Mouse (Mus musculus) R1 (cell line): ENCODE measurements around the gene Hcn2.

ENCODE experiments used
- DNase-seq: peaks from one replicate; pipeline ENCODE4 v3.0.0-alpha.2; 2018; ENCODE audit warnings: low read depth, low spot score

Hcn2 gene

DNA sequence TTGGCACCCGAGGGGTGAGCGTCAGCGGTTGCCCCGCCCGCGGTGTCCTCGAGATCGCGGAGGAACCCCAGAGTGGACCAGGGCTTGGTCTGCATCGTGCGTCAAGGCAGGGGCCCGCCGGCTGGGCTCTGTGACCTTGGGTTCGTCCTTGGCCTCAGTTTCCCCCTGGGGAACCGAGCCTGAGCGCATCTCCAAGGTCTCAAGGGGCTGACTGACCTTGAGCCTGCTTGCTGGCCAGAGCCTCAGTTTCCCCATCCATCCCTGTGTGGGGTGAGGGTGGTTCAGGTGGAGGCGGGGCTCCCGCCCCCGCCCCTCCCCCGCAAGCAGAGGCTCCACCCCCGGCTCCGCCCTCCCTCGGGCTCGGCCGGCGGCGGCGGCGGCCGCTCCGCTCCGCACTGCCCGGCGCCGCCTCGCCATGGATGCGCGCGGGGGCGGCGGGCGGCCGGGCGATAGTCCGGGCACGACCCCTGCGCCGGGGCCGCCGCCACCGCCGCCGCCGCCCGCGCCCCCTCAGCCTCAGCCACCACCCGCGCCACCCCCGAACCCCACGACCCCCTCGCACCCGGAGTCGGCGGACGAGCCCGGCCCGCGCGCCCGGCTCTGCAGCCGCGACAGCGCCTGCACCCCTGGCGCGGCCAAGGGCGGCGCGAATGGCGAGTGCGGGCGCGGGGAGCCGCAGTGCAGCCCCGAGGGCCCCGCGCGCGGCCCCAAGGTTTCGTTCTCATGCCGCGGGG, at the start of gene Hcn2:
Hcn2 (plus strand) TSS at position 381 of the 734 bp plus-strand sequence.
- no peak for DNase-seq

DNA sequence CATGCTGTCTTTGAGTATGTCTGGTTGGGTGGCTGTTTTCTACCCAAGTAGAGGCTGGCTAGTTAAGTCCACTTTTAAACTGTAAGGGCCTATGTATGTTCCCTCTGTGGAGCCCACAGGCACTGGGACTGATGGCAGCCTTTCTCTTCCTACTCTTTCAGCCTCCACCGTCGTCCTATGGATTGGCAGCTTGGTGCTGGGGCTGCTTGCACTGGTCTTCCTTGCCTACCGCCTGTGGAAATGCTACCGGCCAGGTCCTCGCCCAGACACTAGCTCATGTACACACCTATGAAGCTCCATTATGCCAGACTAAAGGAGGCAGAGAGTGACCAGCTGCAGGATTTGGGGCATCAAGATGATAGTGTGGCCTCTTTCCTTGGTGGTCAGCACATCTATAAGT, 48.4 kb upstream of the Hcn2 start:
- DNase-seq, result no peak

DNA sequence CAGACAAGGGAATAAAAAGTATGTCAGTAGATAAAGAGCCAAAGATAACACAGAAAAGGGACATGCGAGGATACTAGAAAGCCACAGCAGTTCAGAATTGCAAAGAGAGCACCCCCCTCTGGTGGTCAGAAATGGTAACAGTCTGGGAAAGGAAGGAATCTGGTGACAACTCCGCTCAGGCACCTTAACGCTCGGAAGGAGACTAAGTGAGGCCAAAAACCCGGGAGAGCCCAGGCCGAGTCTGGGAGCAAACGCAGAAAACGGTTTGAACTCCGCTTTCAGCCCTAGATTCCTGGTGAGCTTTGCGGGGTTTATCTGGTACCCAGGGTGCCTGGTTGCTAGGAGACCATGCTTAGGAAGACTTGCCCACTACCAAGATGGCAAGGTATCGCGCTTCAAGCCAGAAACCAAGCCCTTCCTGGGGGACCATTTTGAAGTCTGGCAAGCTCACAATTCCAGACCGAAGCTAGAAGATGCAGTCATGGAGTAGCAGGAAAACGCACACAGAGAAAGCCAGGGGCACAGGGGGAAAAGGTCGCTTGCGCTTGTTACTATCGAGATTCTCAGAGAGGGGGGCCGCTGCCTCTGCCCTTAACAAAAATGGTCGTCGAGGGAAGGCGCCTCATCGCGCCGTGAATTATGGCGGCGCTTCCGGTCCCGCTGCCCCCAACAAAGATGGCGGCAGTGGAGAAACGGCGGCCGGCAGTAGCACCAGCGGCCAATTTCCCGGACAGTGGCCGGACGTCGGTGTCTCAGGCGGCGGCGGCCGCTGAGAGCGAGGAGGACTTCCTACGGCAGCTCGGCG, 47.5 kb upstream of the Hcn2 start, which contains the start of gene Tpgs1:
Tpgs1 (plus strand) TSS at position 599 of the 805 bp plus-strand sequence.
- DNase-seq, result peak; percentile 95

DNA sequence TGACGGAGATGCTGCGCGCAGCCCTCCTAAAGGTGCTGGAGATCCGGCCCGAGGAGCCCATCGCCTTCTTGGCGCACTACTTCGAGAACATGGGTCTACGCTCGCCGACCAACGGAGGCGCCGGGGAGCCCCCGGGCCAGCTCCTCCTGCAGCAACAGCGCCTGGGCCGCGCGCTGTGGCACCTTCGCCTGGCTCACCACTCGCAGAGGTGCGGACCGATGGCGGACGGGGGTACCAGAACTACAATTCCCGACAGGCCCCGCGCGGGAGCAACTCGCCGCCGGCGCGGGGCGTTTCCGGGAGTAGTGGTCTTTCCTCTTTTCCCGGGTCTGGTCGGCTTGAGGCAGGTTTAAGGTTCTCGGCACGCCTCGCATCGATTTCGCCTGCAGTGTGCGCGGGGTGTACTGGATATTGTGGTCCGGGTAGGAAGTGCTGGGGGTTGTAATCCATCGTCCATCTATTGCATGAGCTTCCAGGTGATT, 46.8 kb upstream of the Hcn2 start:
- peak; percentile 91 for DNase-seq

DNA sequence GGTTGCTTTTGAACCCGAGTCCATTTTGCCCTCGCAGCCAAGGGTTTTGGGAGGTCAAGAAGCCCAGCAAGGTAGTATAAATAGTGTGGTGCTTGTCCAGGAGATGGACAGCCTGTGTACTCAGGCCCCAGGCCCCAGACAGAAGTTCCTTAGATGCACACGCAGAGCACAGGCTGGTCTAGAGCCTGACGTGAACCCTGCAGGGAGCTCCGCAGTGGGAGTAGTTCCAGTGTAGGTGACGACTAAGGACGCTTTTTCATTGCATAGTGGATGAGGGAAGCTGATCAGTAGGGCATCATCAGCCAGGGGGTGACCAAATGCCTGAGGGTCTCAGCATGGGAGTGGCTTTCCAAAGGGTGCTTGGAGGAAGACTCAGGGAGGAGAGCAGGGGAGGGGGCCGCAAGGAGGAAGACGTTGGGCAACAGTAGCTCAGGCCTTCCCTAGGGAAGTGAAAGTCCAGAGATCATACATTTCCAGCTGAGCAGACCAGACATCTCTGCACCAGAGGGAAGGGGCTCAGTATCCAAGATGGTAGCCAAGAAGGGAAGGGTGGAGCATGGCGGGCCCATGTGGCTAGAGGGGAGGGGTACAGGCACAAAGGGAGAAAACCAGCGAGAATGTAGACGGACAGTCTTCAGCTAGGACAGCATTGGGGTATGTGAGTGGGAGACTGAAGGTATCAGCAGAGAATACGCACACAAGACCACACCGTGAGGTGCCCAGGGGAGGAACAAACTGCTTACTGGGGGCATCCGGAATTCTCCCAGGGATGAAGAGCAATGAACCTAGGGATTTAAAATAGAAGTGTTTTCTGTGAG, 46.2 kb upstream of the Hcn2 start:
- peak; percentile 62 for DNase-seq

DNA sequence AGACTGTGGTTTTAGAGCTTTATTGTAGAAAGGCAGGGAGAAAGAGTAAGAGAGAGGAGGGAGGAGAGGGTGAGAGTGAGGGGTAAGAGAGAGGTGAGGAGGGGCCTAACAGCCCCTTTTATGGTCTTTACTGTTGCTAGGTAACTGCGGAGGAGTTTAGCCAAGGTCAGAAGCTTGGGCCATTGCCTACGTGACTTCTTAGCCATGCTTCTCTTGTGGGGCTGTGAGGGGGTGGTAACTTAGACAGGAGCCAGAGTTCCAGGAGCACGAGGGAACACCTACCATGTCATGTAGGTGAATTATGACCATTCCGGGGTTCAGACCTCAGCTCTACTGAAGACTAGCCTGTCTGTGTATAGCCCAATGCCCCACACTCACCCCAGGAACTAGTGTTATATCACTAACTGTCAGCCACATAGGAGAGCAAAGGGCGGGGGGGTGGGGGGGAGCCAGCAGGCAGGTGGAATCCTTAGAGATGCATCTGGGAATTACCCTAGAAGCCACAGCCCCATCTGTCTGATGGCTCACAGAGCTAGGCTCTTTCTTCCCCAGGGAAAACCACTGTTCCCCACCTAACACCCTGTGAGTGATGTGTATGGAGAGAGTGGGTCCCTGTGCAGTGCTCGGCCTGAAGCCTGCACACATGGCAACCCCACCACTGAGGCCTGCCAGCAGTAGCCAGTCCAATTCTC, 44.9 kb upstream of the Hcn2 start:
- peak; percentile 69 for DNase-seq

- DNase-seq, result peak; percentile 63
Observed at GRCm38 (mm10) chr10:79672088-79672455, 44.4 kb upstream of the Hcn2 start.

DNA sequence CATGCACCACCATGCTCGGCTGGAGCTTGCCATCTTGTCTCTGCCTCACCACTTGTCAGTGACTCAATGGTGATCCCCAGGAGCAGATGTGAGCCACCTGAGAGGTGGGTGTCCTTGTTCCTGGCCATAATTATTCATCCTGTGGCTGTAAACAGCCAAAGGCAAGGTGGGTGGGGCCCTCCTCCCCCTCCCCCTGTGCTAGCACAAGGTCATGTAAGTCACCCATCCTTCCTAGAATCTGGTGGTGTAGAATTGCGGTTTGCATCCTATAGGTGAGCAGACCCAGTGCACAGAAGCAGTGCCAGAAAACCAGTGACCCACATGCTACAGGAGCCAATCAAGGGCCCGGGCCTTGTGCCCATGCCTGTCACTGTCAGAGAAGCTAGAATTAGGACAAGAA, 43.4 kb upstream of the Hcn2 start:
- DNase-seq, result peak; percentile 73

- peak; percentile 70 for DNase-seq
Observed at GRCm38 (mm10) chr10:79675346-79676035, 40.9 kb upstream of the Hcn2 start.

GRCm38 (mm10) chr10:79680606-79681495, 35.6 kb upstream of the Hcn2 start:
- no peak for DNase-seq

GRCm38 (mm10) chr10:79681591-79682245, 34.7 kb upstream of the Hcn2 start, which contains the start of gene Cdc34:
TSS of gene Cdc34 (plus strand) at chr10:79682195.
- peak; percentile 98 for DNase-seq

GRCm38 (mm10) chr10:79682551-79682915, 33.9 kb upstream of the Hcn2 start:
- peak; percentile 51 for DNase-seq

- peak; percentile 89 for DNase-seq
Observed at GRCm38 (mm10) chr10:79682916-79683582, 33.4 kb upstream of the Hcn2 start.

- DNase-seq, result no peak
Observed at GRCm38 (mm10) chr10:79683726-79684640, 32.5 kb upstream of the Hcn2 start.

DNA sequence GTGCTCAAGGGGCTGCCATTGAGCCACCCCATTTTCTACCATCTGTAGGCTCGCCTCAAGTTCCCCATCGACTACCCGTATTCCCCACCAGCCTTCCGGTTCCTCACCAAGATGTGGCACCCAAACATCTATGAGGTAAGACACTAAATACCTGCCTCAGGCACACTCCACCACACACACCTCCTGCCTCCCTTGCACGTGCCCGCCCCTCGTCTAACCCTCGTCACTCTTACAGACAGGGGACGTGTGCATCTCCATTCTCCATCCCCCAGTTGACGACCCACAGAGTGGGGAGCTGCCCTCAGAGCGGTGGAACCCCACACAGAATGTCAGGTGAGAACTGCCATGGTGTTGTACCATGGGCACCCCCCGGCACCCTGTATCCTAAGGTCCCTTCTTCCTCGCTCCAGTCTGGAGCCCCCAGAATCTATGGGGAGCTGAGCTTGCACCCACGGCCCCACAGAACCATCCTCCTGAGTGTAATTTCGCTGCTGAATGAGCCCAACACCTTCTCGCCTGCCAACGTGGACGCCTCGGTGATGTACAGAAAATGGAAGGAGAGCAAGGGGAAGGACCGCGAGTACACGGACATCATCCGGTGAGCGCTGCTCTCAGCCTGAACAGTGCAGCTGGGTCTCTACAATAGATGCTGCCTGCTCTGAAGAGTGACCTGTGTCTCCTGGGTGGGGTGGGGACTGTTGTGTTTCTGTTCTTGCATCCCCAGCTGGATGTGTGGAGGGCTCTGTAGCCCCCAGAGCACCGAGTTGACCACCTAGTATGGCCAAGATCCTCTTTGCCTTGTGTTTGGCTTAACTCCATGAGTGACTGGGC, 31.4 kb upstream of the Hcn2 start:
- no peak for DNase-seq

- no peak for DNase-seq
Observed at GRCm38 (mm10) chr10:79686219-79686618, 30.2 kb upstream of the Hcn2 start.

DNA sequence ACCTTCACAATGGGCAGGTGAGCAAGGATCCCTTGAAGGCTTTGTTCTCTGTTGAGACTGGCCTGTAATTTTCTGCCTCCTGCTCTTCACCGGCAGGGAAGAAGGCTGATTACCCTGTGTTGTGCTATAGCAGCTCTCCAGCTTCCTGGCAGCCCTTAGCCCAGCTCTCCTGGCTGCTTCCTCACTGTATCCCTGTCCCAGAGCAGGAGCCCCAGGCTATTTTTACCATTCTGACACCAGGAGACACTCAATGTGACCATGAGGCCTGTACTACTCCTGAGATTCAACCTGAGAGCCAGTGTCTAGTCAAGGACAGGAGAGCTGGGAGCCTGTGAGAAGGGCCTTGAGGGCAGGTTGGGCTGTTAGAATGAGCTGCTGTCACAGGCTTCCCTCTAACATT, 29.7 kb upstream of the Hcn2 start:
- DNase-seq, result no peak
